In the genomic region with DNA sequence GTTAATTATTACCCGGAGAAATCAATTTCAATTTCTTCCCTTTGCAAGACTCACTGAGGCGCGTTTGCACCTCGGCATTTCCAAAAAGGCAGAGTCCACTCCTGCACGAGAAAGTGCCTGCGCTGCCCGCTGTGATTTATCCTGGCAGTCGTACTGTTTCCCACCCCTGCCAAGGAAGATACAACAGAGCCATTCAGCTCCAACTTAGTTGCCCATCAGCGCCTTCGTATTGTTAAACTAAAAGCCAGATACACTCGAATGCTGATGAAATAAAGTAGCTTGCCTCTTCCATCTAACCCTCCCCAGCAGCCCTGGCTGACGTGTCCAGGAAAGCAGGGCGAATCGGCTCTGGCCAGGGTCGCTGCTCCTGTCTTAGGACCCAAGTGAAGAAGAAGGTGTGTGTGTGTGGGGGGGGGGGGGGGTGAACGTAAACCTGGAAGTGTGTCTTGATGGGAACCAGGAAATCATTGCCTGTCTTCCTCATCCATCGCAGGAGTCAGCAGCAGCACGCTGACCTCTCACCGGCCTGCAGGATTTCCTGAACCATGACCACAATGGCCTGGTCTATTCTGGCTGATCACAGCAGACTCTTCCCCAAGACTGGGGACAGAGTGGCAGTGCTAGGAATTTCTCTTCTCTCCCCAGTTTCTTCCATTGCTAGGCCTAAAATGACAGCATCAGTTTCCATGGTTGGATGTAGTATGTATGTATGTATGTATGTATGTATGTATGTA, we compare ENCODE assay signal across 9 mouse cellular contexts.
DNase-seq lines count a peak whose midpoint lies in the region; ATAC-seq and TF ChIP-seq lines count a peak whose summit lies in the region.
"Had no signal": no experiment of that assay in that cellular context is flagged by ENCODE, and none has a peak within 500 bp of the region (broad histone marks: within the 10 kb centered on the region; RNA-seq: fewer than 3 reads in every experiment).

No protein-coding gene starts in this region.

- H3K9ac ChIP-seq in stomach, embryonic 15.5 days: no peak overlapping the region
- no peak overlapping the region for H3K9ac ChIP-seq in stomach, postnatal 0 days (ENCODE audit: low read length)
- no peak overlapping the region for H3K9ac ChIP-seq in hindbrain, embryonic 11.5 days (ENCODE audit: low read depth, low read length)

- intact Hi-C loops in left cerebral cortex, adult 2 months (cut with DNase I): no loop called here

- H3K4me1 ChIP-seq in stomach, embryonic 15.5 days: no peaks in the 10 kb centered on the region
- no peaks in the 10 kb centered on the region for H3K4me1 ChIP-seq in stomach, postnatal 0 days (replicated peaks; ENCODE audit: control insufficient read depth, insufficient read depth)
- H3K4me1 ChIP-seq in hindbrain, embryonic 11.5 days (replicated peaks; ENCODE audit: control insufficient read depth, insufficient read depth, low read length): peaks cover 3% of the 10 kb centered on the region; the same call in 1 of the 2 replicates

- H3K4me2 ChIP-seq in stomach, embryonic 15.5 days: peak overlapping the region; percentile 29; the same call in 1 of the 2 replicates
- no peak overlapping the region for H3K4me2 ChIP-seq in stomach, postnatal 0 days (replicated peaks; ENCODE audit: low read depth)
- peak overlapping the region; percentile 2; the same call in 1 of the 2 replicates for H3K4me2 ChIP-seq in hindbrain, embryonic 11.5 days (replicated peaks; ENCODE audit: low read depth, low read length)

- TF ChIP-seq CTCF in stomach, postnatal 0 days (IDR thresholded peaks at IDR 0.05; ENCODE audit: low read depth): no peak
- no peak for TF ChIP-seq CTCF in left cerebral cortex, adult 2 months (IDR thresholded peaks at IDR 0.05)

- no peak overlapping the region for H3K27ac ChIP-seq in stomach, embryonic 15.5 days
- H3K27ac ChIP-seq in stomach, postnatal 0 days (replicated peaks): no peak overlapping the region
- no peak overlapping the region for H3K27ac ChIP-seq in hindbrain, embryonic 11.5 days (ENCODE audit: low read depth, low read length)
- H3K27ac ChIP-seq in left cerebral cortex, adult 2 months: no peak overlapping the region
- H3K27ac ChIP-seq: macrophage had no signal

- no peak overlapping the region for H3K4me3 ChIP-seq in stomach, embryonic 15.5 days (replicated peaks)
- no peak overlapping the region for H3K4me3 ChIP-seq in stomach, postnatal 0 days (ENCODE audit: low read depth, low read length)
- H3K4me3 ChIP-seq in hindbrain, embryonic 11.5 days (ENCODE audit: low read depth, low read length): no peak overlapping the region
- no peak overlapping the region for H3K4me3 ChIP-seq in left cerebral cortex, adult 2 months

- H3K27me3 ChIP-seq in stomach, embryonic 15.5 days (replicated peaks): no peaks in the 10 kb centered on the region
- H3K27me3 ChIP-seq in stomach, postnatal 0 days (ENCODE audit: control insufficient read depth, insufficient read depth, low read length): no peaks in the 10 kb centered on the region
- no peaks in the 10 kb centered on the region for H3K27me3 ChIP-seq in hindbrain, embryonic 11.5 days (ENCODE audit: control insufficient read depth, insufficient read depth, low read length)

- ATAC-seq in stomach, embryonic 15.5 days (ENCODE audit: insufficient read depth, low FRiP score, low read depth): no peak
- no peak for ATAC-seq in stomach, postnatal 0 days (ENCODE audit: low FRiP score, low TSS enrichment)
- ATAC-seq in hindbrain, embryonic 11.5 days (ENCODE audit: low FRiP score): peak; percentile 20; the same call in 1 of the 2 replicates

- no peak for DNase-seq in stomach, postnatal 0 days (ENCODE audit: low spot score)
- peak; percentile 28 for DNase-seq in hindbrain, embryonic 11.5 days (ENCODE audit: low spot score)
- DNase-seq in kidney, postnatal 14 days: peak; percentile 29
- no peak for DNase-seq in layer of hippocampus, adult 8-10 months (ENCODE audit: low spot score in 2 of 2)
- no peak for DNase-seq in urinary bladder, postnatal 25 days (ENCODE audit: low spot score)
- DNase-seq in left cerebral cortex, adult 2 months (ENCODE audit: extremely low spot score in 1 of 2, low spot score in 2 of 2): no peak
- no peak for DNase-seq in adrenal gland, postnatal 10 days

- no peak for TF ChIP-seq EP300 in stomach, postnatal 0 days (optimal IDR thresholded peaks at IDR 0.05)

- WGBS in stomach, embryonic 15.5 days: 67% methylated on average over 19 of the region's 19 CpGs
- WGBS in stomach, postnatal 0 days: 67% methylated on average over 19 of the region's 19 CpGs
- WGBS in hindbrain, embryonic 11.5 days: 33% methylated on average over 19 of the region's 19 CpGs

- H3K36me3 ChIP-seq in stomach, embryonic 15.5 days: no peaks in the 10 kb centered on the region
- no peaks in the 10 kb centered on the region for H3K36me3 ChIP-seq in stomach, postnatal 0 days (ENCODE audit: control insufficient read depth, insufficient read depth, low read length)
- H3K36me3 ChIP-seq in hindbrain, embryonic 11.5 days (ENCODE audit: control insufficient read depth, insufficient read depth, low read length): no peaks in the 10 kb centered on the region

- no peaks in the 10 kb centered on the region for H3K9me3 ChIP-seq in stomach, embryonic 15.5 days
- H3K9me3 ChIP-seq in stomach, postnatal 0 days (ENCODE audit: control insufficient read depth, low read length): no peaks in the 10 kb centered on the region
- no peaks in the 10 kb centered on the region for H3K9me3 ChIP-seq in hindbrain, embryonic 11.5 days (ENCODE audit: control insufficient read depth, low read length)

Comparison
In these comparisons a context has a peak if more than half of its experiments do, and no peak if none do; other contexts are left out.
1. DNase-seq: peak in hindbrain, embryonic 11.5 days (single experiment) and kidney, postnatal 14 days (single experiment); none in stomach, postnatal 0 days (single experiment), layer of hippocampus, adult 8-10 months (0 of 2), urinary bladder, postnatal 25 days (single experiment), left cerebral cortex, adult 2 months (0 of 2) and adrenal gland, postnatal 10 days (single experiment).